ENCODE assay signal across 9 mouse cellular contexts in the genomic region with DNA sequence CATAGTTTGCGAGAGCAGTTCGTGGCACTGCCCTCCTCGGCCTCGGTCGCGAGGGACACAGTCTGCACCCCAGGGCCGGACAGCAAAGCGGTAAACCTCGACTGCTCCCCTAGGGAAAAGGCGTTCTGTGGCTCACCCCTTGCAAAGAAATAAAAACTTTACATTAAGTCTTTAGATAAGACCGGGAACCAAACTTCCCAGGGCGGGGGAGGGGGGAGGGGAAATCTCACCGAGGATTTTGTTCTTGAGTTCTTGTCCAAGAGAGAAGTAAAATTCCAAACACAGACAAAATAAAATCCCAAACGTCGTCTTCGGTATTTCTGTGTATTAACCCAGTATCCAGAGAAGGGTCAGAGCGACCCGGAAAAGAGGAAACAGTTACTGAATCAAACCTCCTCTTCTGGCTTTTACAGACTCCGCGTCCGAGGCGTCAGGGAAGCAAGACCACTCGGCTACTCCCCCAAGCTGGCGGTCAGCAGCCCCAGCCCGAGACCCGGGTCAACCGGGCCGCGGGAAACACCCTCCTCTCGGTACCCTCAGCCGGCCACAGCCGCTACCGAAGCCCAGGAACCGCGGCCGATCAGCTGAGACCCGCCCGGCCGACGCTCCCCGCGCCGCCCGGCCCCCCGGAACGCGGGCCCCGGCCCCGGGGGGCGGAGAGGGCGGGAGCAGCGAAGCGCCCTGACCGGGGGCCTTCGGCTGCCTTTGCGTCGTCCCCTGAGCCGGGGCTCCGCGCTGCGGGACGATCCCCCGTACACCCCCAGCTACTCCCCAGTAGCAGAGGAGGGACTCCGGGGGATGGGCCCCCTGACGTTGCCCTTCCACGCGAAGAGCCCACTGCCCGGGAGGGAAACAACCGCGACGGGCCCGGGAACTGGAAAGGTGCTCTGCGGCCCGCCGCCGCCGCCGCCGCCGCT. TPM values are rescaled to one million over a fixed set of nuclear protein-coding genes. Genes with fewer than 3 reads are reported as not detected.
DNase-seq lines count a peak whose midpoint lies in the region; ATAC-seq and TF ChIP-seq lines count a peak whose summit lies in the region.
"Had no signal": no experiment of that assay in that cellular context is flagged by ENCODE, and none has a peak within 500 bp of the region (broad histone marks: within the 10 kb centered on the region; RNA-seq: fewer than 3 reads in every experiment).

No protein-coding gene starts in this region.

- no peaks in the 10 kb centered on the region for H3K9me3 ChIP-seq in forebrain, embryonic 10.5 days
- H3K9me3 ChIP-seq in lung, postnatal 0 days (ENCODE audit: low read length) = no peaks in the 10 kb centered on the region

- DNase-seq in CD4-positive, CD25-positive, alpha-beta regulatory T cell, adult 2 months (ENCODE audit: low read depth, low spot score) = peak; percentile 33
- DNase-seq in brain, embryonic 14.5 days (ENCODE audit: low read depth) = peak; percentile 34
- DNase-seq in forebrain, embryonic 10.5 days (ENCODE audit: extremely low spot score, low spot score) = peak; percentile 21
- DNase-seq in heart, postnatal 10 days = peak; percentile 46 to 50
- DNase-seq in layer of hippocampus, adult 9-11 months = peak; percentile 23
- peak; percentile 52 for DNase-seq in lung, postnatal 0 days (ENCODE audit: low spot score)
- DNase-seq in ovary, postnatal 36 days (ENCODE audit: low spot score) = peak; percentile 45
- DNase-seq in thymus, postnatal 36 days = peak; percentile 29 to 42

- no peak for TF ChIP-seq EP300 in lung, postnatal 0 days (IDR thresholded peaks at IDR 0.05)

- WGBS in forebrain, embryonic 10.5 days = under 1% methylated on average over 80 of the region's 80 CpGs
- WGBS in lung, postnatal 0 days = under 1% methylated on average over 61 of the region's 80 CpGs

- H3K36me3 ChIP-seq in forebrain, embryonic 10.5 days (replicated peaks) = peaks cover 24% of the 10 kb centered on the region
- no peaks in the 10 kb centered on the region for H3K36me3 ChIP-seq in lung, postnatal 0 days (ENCODE audit: insufficient read depth, low read length)

- peaks cover 15% of the 10 kb centered on the region; the same call in 1 of the 2 replicates for H3K27me3 ChIP-seq in forebrain, embryonic 10.5 days (ENCODE audit: poor library complexity, severe bottlenecking)
- no peaks in the 10 kb centered on the region for H3K27me3 ChIP-seq in lung, postnatal 0 days (replicated peaks; ENCODE audit: insufficient read depth, low read length)

- H3K4me3 ChIP-seq in forebrain, embryonic 10.5 days = peak overlapping the region; percentile 98
- peak overlapping the region; percentile 97 for H3K4me3 ChIP-seq in lung, postnatal 0 days (ENCODE audit: low read depth, low read length)

- intact Hi-C loops in heart, postnatal 10 days (cut with DNase I) = loop anchor here (5.0 kb wide), 1 partner anchor 59 kb away; no protein-coding TSS in a partner anchor

- peak overlapping the region; percentile 99 for H3K27ac ChIP-seq in forebrain, embryonic 10.5 days
- peak overlapping the region; percentile 98 for H3K27ac ChIP-seq in lung, postnatal 0 days (ENCODE audit: low read length)

- no peak for TF ChIP-seq CTCF in brain, embryonic 14.5 days (IDR thresholded peaks at IDR 0.05; ENCODE audit: borderline replicate concordance, extremely low read depth, insufficient read depth, insufficient read length)
- no peak for TF ChIP-seq CTCF in lung, postnatal 0 days (IDR thresholded peaks at IDR 0.05)

- no peak for TF ChIP-seq POLR2A in brain, embryonic 14.5 days (IDR thresholded peaks at IDR 0.05; ENCODE audit: borderline replicate concordance, extremely low read depth, insufficient read depth, insufficient read length, poor library complexity, severe bottlenecking)

- peak; percentile 16 for ATAC-seq in lung, postnatal 0 days

- peak overlapping the region; percentile 60 for H3K4me2 ChIP-seq in lung, postnatal 0 days (replicated peaks; ENCODE audit: low read depth, low read length)

- peak overlapping the region; percentile 99 for H3K9ac ChIP-seq in lung, postnatal 0 days (replicated peaks; ENCODE audit: low read depth)

- H3K4me1 ChIP-seq in forebrain, embryonic 10.5 days = peaks cover 42% of the 10 kb centered on the region
- H3K4me1 ChIP-seq in lung, postnatal 0 days (ENCODE audit: insufficient read depth, low read depth, low read length) = peaks cover 8% of the 10 kb centered on the region; the same call in 1 of the 2 replicates

RNA-seq across cellular contexts. Expression of a gene that starts 1.7 kb away (rescaled TPM):
- polyA plus RNA-seq in brain, embryonic 14.5 days (2012; rRNA removed) = 86.9 and 88.9 TPM in 2 replicates
- polyA plus RNA-seq in forebrain, embryonic 10.5 days (2016; fragmentation: Nextera tagmentation; extraction: Ambion mirVana) = 55.2 and 57.2 TPM in 2 replicates
- 10 to 100 TPM; 50.4 to 54.4 TPM for total RNA-seq in heart, postnatal 10 days (2021)
- polyA plus RNA-seq in lung, postnatal 0 days (2015; fragmentation: Nextera tagmentation; extraction: Ambion mirVana) = 16.5 and 18.5 TPM in 2 replicates

RNA-seq across cellular contexts. Expression of a gene that starts 42.9 kb away (rescaled TPM):
- 4.2 and 5.2 TPM in 2 replicates for polyA plus RNA-seq in brain, embryonic 14.5 days (2012; rRNA removed)
- polyA plus RNA-seq in forebrain, embryonic 10.5 days (2016; fragmentation: Nextera tagmentation; extraction: Ambion mirVana) = 20.8 and 23.2 TPM in 2 replicates
- 10 to 100 TPM in 1 of 2 experiments, 1 to 10 TPM in 1; 8.5 to 10.6 TPM for total RNA-seq in heart, postnatal 10 days (2021)
- polyA plus RNA-seq in lung, postnatal 0 days (2015; fragmentation: Nextera tagmentation; extraction: Ambion mirVana) = 25.0 and 25.1 TPM in 2 replicates
- total RNA-seq: common myeloid progenitor, adult 5-6 weeks had no signal

Comparison
In these comparisons a context has a peak if more than half of its experiments do, and no peak if none do; other contexts are left out.
1. Peak in every context shown above with its lines: DNase-seq, ATAC-seq, H3K4me3 ChIP-seq and H3K27ac ChIP-seq.